Mouse (Mus musculus) layer of hippocampus, adult 8-10 months (tissue): ENCODE measurements around the gene Spag9. TPM values are rescaled to one million over a fixed set of nuclear protein-coding genes. Genes with fewer than 3 reads are reported as not detected.

Experiments
- DNase-seq, 2 experiments: peaks; one replicate each; pipeline ENCODE4 v3.0.0; 2022; ENCODE audit warnings: low spot score in 2 of 2
- total RNA-seq, 4 experiments: library from RNA; stranded (reverse); gene quantifications; 2 replicates each; pipeline ENCODE4 v1.2.4; 2022

The Spag9 gene
- total RNA-seq, 4 experiments from 2014 or later: 205 to 236 (median 220) TPM

DNA sequence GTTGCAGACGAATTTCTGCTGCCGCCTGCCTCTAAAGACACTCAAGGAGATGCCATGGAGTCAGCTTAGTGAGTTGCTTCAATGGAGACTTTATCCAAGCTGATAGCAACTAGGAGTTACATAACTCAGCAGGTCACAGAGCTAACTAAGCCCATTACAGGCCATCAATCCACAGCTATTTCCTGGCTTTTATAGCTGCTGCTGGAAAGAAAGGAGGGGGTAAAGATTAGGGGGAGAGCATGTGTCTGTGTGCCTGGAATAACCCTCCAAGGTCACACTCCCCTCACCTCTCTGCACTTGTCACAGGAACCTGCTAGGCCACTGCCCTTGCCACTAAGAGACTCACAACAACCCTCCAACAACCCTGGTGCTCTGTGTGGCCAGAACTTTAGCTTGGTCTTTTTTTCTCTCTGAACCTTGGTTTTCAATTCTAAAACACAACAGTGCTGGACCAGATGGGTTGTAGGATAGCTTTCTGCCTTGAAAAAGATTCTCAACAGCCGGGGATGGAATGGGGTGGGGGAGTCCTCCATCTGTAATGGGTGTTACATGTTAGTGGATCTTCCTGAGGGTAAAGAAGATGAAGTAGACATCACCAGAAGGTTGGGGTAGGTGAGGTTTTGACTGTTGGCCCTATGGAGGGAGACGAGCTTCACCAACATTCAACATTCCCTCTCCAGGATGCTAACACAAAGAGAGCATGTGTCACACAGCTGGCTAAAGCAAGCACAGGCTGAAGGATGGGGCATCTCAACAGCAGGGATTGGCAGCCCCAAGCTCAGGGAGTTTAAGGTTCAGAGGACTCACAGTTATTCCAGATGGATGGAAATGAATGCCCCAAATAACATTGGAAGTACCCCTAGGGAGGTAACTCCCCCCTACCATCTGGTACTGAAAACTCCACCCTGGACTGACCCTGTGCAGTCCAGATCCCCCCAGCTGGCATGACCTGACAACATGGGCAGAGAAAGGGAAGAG lies 134.5 kb downstream of the Spag9 start:
- no peak for DNase-seq

DNA sequence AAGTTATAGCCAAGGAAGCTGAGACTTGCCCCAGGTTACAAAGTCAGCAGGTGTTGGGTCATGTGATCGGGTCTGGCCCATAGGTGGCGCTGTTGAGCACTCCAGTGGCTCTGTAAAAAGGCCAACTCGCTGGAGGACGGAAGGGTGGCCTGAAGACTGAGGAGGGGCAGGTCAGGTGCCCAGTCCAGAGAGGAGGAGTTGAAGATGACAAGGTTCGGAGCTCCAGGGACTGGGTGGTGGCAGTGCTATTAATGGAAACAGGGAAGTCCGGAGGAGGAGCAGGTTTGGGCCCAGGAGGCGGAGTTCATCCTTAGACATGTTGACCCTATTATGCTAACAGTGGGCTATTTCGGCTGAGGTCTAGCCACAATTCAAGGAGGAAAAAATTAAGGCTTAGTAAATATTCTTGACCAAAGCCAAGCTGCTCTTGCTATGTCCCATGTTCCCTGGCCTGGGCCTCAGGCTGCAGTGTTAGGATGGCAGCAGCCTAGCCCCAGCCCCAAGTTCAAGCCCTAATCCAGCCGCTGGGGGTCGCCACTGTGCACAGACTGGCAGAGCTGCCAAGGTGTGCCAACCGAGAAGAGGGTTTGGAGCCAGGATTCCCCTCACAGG lies 137.6 kb downstream of the Spag9 start:
- peak; percentile 81 for DNase-seq

DNA sequence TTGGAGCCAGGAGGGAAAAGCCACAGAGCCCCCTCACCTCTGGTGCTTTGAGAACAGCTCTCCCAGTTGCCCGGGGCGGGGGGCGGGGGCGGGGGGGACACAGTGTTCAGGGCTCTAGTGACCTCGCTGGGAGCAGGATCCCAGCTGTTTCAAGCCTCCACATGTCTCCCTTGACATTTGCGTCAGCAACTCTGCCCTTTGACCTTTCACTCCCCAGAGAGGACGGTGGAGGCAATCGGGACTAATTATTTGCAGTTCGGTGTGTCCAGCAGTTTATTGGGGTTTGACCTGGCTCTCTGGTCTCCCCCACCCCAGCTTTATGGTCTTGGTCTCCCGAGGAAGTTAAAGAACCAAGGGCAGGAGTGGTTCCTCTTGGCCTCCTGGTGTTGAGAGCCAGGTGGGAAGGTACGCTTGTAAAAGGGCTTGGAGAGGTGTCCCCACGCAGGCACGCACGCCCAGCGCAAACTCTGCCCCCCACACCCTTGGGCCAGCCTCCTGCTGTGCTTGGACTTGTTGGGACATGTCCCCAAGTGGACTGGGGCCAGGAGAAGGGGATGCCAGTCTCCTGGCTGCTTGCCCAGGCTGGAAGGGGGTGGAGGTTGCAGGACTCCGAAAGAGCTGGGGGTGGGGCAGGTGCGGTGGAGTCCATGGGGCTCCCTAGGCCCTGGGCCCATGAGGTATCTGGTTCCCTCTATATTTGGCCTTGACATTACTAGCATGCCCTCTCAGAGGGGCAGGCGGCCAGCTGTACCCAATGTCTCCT lies 138.4 kb downstream of the Spag9 start:
- peak in 1 of 2 experiments; percentile 58 for DNase-seq

DNA sequence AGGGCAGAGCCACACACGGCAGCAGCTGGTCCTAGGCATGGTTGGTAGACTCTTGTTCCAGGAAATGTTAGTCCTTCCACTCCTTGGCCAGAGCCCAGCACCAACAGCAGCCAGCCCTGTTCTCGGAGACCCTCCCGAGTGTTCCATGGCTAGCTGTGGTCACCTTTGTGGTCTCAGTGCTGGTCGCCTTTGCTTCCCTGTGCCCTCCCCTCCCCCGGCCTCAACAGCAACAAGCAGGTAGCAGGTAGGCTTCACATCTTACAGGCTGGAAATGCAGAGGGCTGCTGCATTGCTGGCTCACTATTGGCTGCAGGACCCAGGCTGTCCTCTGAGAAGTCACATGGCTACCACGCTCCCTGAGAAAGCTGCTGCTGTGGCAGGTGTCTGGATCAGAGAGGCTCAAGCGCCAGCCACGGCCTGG lies 139.7 kb downstream of the Spag9 start:
- no peak for DNase-seq

DNA sequence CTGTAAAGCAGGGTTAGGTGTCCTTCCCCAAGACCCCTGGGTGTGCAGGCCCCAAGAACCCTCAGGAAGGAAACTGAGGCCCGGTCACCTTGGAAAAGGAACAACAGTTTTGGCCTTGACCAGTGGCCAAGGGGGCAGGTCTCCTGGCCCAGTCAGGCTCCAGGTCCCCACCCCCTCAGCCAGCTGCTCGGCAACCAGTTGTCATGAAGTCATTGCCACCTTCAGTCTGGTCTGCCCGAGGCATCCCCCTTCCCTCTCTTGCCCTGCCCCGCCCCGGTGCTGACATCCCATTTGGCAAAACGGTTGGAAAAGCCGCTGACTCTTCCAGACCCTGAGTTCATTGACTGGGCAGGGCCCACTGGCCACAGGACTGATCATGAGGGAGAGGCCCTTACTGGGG lies 140.8 kb downstream of the Spag9 start:
- DNase-seq: no peak

DNA sequence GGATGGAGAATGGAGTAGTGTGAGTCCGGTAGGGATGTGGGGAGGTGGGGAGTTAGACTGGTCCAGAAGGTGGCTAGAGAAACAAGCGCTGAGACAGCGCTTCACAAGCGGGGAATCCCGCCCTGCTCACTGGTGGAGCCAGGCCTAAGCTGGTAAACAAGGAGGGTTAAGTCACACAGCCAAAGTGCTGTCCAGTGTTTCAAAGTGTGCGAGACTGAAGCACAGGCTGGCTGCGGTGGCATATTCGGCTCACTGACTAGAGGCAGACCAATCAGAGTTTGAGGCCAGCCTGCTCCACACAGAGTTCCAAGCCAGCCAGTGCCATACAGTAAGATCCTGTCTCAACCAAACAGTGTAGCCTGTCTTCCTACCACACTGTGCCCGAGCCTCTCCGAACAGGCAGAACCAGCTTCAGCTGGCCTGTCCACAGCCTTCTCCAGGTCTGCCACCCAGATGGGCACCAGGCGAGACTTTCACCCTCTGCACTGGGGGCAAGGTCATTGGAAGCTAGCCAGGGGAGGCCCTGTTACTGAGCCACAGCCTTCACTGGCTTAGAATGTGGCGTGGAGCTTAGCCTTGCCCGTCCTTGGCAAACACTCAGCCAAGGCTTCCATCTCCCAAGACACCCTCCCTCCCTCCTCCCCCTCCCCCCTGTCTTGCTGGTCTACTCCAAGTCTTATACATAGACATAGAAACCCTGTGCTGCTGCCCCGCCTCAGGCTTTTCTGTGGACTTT lies 141.6 kb downstream of the Spag9 start:
- no peak for DNase-seq

DNA sequence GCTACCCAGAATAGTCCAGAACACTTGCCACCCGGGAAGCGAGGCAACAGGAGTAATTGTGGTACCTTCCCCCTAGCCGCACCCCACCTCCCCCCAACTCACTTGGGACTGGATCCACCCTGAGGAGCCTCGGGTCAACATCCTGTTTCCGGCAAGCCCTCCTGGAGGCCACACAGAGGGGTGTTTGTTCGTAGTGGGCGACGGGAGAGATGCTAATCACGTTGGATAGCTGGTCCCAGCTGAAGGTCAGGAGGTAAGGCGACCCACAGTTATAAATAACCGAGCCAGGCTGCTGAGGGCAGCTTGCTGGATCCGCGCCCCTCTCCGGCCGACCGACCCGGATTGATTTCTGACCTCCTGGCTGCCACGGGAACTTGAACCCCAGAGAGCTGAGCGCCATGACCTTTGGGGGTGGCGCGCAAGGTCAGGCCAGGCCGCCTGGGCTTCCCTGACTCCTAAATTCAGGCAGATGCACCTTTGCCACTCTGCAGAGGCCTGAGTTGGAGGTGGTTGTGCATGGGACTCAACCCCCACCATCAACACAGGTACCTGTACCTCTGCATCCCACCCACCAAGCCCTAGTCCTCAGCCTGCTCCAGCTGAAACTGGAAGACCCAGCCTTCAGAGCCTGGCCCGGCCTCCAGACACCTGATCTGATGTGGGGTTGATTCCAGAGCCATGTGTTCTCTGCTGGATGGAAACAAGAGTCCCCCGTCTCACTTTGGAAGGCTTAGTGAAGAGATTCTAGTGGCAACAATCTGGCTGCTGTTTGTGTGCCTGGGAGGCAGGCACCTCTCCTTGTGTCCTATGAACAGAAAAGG lies 142.7 kb downstream of the Spag9 start:
- DNase-seq: no peak

DNA sequence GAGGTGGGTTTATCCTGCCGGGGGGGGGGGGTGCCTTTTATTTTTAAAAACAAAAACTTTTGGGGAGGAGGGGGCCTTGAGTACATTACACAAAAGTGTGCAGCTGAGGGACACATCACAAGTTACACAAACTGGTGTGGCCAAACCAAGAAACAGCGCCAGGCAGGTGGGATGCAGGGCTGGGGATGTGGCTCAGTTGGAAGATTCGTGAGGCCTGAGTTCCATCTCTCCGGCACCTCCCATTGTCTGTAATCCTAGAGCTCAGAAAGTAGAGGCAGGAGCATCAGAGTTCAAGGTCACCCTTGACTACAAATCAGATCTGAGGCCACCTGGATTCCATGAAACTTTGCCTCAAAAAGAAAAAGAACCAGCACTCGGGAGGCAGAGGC lies 143.3 kb downstream of the Spag9 start:
- DNase-seq: no peak

DNA sequence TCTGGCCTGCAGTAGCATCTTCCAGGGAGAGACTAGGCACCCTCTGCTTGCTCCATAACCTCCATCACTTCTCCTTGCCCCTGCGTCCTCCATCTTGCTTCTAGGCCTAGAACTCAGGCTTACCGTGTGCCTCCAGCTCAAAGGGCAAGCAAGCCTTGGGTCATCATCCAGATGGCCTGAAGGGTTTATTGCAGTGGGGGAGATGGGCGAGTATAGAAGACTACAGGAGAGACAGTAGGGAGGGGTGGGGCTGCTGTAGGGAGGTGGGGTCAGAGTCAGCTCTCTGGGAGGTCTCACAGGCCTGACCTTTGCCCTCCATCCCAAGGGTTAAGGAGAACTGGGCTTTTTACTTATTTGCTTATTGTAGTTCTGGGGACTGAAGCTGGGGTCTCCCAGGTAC lies 144.6 kb downstream of the Spag9 start:
- DNase-seq: no peak

DNA sequence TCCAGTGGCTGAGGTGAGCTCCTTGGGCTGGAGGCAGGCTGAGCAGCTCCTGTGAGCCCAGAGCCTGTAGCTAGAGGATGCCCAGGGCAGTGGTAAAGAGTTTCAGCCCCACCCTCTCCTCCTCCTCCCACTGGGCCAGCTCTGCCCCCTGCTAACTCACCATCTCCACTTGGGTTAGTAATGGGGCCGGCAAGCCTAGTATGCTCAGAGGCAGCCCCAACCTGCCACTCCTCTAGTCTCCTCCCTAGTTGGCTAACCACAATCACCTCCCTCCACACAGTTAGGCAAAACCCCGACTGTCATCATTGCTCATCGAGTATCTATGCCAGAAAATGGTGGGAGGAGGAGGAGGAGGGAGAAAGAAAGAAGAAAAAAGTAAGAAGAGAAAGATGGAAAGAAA lies 145.7 kb downstream of the Spag9 start:
- DNase-seq: no peak

DNA sequence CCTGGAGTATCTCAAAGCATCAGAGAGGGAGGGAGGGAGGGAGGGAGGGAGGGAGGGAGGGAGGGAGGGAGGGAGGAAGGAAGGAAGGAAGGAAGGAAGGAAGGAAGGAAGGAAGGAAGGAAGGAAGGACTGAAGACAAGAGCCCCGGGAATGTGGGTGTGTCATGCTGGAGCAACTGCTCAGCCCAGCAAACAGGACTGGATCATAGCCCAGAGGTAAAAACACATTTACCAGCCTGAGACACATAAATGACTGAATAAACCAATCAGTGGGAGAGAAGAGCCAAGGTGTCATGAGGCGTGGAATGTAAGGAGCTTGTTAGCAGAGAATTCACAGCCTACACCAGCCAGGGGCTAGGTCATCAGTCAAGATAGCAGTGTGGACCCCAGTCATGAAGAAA lies 147.4 kb downstream of the Spag9 start:
- no peak for DNase-seq

DNA sequence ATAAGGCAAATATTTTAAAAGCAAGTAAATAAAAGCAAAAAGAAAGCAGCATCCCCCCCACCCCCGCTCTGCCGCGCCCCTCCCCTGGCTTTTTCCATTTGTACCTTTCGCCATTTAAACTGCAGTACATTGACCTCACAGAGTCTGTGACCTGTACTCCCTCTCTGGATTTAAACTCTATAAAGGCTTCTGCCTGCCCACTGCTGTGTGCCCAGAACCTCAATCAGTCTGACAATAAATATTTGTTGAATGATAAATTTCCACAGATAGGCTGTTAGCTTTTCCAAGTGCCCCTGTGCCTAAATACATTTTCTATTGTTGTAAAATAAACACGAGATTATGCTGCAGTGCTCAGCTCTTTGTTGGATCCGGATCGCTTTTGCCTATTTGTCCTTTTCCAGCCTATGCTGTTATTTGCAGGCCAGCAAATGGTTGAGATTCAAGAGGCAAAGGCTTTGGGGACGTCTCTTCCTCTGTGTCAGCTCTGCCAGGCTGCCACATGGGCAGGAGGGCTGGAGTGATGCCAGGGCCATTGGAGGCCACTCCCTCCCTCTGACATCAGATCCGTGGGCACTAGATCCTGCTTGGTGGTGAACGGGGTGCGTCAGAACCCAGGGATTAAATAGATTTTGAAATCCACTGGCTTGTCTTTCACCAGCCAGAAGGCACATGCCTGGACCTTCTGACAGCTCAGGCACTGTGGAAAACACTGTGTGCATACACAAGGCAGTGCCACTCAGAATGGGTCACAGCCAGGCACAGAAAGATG lies 149.1 kb downstream of the Spag9 start:
- DNase-seq: peak; percentile 88 to 91

DNA sequence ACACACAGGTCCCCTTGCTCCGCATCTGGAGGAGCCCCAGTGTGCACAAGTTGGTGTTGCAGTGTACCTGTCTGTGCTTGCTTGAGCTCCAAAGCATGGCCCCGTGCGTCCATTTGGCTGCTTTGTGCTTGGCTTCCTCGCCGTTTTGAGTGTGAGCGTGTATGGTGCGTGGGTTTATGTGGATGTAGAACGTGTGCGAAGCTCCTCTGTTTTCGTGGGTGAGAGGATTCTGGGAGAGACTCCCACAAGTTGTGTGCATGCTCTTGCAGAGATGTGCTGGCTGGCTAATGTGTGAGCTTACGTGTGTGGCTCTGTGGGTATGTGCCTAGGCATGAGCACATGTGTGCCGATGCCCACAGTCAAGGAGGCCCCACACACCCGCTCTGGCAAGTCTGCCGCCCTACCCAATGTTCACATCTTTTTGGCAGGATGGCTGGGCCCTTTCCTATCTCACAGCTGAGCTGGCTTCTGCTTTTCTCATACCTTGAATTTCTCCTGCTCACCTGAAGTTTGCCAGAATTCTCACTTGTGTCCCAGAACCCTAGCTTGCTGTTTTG lies 150.2 kb downstream of the Spag9 start:
- DNase-seq: no peak

DNA sequence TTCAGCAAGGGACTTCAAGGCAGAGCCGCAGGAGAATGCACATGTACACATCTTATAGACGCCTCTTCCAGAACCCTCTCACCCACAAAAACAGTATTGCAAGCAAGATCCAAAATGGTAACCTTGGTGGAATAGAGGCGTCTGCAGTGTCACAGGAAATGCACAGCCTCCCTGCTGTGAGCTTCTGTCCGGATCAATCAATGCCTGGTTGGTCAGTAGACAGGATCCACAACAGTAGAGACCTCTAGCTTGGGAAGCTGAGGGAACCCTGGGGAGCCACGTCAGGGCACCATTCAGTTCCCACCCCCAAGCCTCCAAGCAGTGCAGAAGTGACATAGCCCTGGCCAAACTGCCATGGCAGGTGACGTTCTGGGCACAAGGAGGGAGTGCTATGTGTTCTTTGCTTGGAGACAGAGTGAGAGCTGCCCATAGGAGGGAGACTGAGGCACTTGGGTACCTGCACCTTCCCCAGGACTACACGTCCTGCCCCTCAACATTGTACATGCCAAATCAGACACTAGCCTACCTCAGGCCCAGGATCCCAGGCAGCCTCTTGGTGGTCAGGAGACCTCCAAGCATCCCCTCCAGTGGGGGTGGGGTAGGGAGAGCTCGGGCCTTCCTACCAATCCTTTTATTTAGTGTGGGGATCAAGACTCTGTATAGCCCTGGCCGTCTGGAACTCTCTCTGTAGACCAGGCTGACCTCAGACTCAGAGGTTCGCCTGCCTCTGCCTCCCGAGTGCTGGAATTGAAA lies 151.0 kb downstream of the Spag9 start:
- no peak for DNase-seq

DNA sequence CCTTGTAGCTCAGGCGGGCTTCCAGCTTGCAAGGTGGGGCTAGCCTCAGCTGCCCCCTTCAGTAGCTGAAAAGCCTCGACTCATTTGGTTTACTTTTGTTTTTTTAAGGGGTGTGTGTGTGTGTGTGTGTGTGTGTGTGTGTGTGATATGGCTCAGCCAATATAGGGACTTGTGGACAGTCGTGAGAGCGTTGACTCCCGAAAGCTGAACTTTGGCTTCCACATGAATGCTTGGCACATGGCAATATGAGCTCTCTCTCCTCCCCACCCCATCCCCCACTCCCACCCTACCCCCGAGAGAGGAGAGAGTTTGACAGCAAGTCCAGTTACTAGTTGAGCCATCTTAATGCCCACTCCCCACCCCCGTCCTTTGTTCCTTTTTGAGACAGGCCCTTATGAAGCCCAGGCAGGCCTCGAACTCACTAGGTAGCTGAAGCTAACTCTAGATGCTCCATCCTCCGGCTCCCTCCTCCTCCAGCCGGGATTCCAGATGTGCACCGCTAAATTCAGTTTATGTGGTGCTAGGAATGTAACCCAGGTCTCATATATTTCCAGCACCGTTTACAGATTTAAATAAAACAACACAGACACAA lies 152.3 kb downstream of the Spag9 start:
- DNase-seq: no peak

DNA sequence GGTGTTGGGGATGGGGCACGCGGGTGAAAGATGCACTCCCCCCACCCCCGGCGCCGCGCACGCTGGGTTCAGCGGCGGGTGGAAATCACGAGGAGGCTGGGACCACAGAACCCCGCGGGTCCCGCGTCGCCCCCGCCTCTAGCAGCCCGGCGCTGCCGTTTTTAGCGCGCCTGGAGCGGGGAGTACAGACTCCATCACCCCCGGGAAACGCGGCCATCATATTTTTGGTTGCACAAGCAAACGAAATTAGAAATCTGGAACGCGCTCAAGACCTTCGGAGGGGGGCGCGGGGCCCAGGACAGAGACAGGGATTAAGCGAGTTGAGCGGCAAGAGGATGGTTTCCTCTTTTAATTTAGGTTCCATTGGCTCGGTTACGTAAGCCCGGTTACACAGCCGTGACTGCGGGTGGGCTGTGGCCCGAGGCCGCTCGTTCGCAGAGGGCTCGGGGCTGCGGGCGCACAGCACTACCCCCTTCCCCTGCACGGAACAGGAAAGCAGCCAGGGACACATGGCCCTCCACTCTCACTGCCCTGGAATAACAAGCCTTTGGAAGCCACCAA lies 153.1 kb downstream of the Spag9 start:
- DNase-seq: peak in 1 of 2 experiments; percentile 57

DNA sequence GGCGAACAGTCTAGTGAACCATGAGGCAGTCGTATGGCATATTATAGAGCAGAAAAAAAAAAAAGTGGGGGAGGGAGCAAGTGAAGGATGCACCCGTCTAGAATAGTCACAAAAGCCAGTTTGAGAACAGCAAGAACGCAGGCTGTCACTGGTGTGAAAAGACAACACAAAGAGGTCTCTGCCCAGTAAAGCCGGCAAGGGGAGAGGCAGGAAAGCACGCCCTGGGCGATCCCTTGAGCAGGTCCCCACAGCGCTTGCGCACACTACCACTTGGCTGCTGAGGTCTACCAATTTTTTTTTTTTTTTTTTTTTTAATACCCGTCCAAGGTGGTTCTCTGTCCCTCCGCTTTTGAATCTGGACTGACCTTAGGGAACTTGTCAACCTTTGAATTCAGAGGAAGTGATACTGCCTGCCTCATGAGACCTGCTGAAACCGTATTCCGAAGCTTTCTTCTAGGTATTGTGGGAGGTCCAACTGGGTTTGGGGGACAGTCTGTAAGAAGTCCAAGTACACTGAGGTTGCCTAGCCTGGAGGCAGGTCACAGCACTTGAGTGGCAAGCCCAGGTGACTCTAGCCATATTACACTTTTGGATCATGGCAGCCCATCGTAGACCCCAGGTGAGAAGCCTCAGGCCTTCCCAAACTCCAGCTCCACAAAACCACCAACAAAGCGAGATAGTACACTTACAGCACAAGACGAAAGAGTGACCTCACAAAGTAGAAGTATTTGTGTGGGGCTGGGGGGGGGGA lies 153.8 kb downstream of the Spag9 start:
- no peak for DNase-seq
